Mouse (Mus musculus) monocyte, adult 5-6 weeks (primary cell): ENCODE measurements around the gene Ap1s2. TPM values are rescaled to one million over a fixed set of nuclear protein-coding genes. Genes with fewer than 3 reads are reported as not detected.

Source experiments
- ATAC-seq: fragments of 153-309, 156-312 bp; replicated peaks from 2 replicates; pipeline ENCODE4 v1.8.0; 2017; ENCODE audit warnings: mild to moderate bottlenecking; ENCODE audit not compliant: low TSS enrichment, insufficient number of reproducible peaks, severe bottlenecking, poor library complexity, low FRiP score
- total RNA-seq: library from RNA; stranded (forward); fragments of 200-1000, 200-491, 200-594 nt; gene quantifications from 3 replicates; pipeline ENCODE4 v1.2.3, GENCODE M21; 2017

The Ap1s2 gene
- total RNA-seq = 103 to 180 TPM (median 145 TPM) in 3 replicates

- peak; percentile 97 for ATAC-seq
Observed at GRCm38 (mm10) chrX:163908337-163909250, at the start of gene Ap1s2. Ap1s2 (plus strand) TSS chrX:163909017.

- peak; percentile 68; the same call in 1 of the 2 replicates for ATAC-seq
Observed at GRCm38 (mm10) chrX:163867711-163868379, 41.0 kb upstream of the Ap1s2 start.

GRCm38 (mm10) chrX:163868659-163869278 lies 40.0 kb upstream of the Ap1s2 start:
- ATAC-seq = no peak

GRCm38 (mm10) chrX:163875932-163876331 lies 32.9 kb upstream of the Ap1s2 start:
- no peak for ATAC-seq

- no peak for ATAC-seq
Observed at GRCm38 (mm10) chrX:163876636-163877035, 32.2 kb upstream of the Ap1s2 start.

- ATAC-seq = no peak
Observed at GRCm38 (mm10) chrX:163879039-163879438, 29.8 kb upstream of the Ap1s2 start.

GRCm38 (mm10) chrX:163879461-163879860 lies 29.4 kb upstream of the Ap1s2 start:
- ATAC-seq = no peak

- ATAC-seq = no peak
Observed at GRCm38 (mm10) chrX:163885539-163885981, 23.3 kb upstream of the Ap1s2 start.

GRCm38 (mm10) chrX:163897354-163897753 lies 11.5 kb upstream of the Ap1s2 start:
- peak; percentile 80 for ATAC-seq

- ATAC-seq = 0 out of 2 replicates have a peak, but pooled peaks have one; percentile 35
Observed at GRCm38 (mm10) chrX:163899431-163900020, 9.3 kb upstream of the Ap1s2 start.

GRCm38 (mm10) chrX:163906861-163907260 lies 2.0 kb upstream of the Ap1s2 start:
- ATAC-seq = no peak

GRCm38 (mm10) chrX:163908003-163908336 lies 847 bp upstream of the Ap1s2 start:
- no peak for ATAC-seq

- ATAC-seq = no peak
Observed at GRCm38 (mm10) chrX:163909381-163909780, 564 bp downstream of the Ap1s2 start.

- no peak for ATAC-seq
Observed at GRCm38 (mm10) chrX:163912791-163913190, 4.0 kb downstream of the Ap1s2 start.

- no peak for ATAC-seq
Observed at GRCm38 (mm10) chrX:163929550-163929949, 20.7 kb downstream of the Ap1s2 start.

GRCm38 (mm10) chrX:163934731-163935130 lies 25.9 kb downstream of the Ap1s2 start:
- no peak for ATAC-seq

GRCm38 (mm10) chrX:163938587-163938986 lies 29.8 kb downstream of the Ap1s2 start:
- no peak for ATAC-seq

- no peak for ATAC-seq
Observed at GRCm38 (mm10) chrX:163944381-163944780, 35.6 kb downstream of the Ap1s2 start.

GRCm38 (mm10) chrX:163951618-163952017 lies 42.8 kb downstream of the Ap1s2 start:
- no peak for ATAC-seq
